Mouse (Mus musculus) liver, postnatal 0 days (tissue): Measurements from ENCODE around the gene Poll. TPM values are rescaled to one million over a fixed set of nuclear protein-coding genes. Genes with fewer than 3 reads are reported as not detected.

ENCODE experiments used
- ATAC-seq: fragments of 200-750 bp; cut with Nextera tagmentation; 2 replicates; pipeline ENCODE4 v1.8.0; 2017; ENCODE audit warnings: mild to moderate bottlenecking, moderate library complexity
- DNase-seq: peaks from one replicate; pipeline ENCODE4 v3.0.0-alpha.2; 2016
- H3K27ac ChIP-seq: fragments of 300-500 bp; sonication (generic); 2 replicates; pipeline ENCODE4 v1.5.1; 2014; ENCODE audit warnings: antibody characterized with exemption, moderate library complexity, mild to moderate bottlenecking, low read depth
- H3K27me3 ChIP-seq: fragments of 300-500 bp; sonication (generic); 2 replicates; pipeline ENCODE4 v1.6.1; 2014; ENCODE audit warnings: low read length, control low read depth, mixed read lengths; ENCODE audit not compliant: insufficient read depth
- H3K36me3 ChIP-seq: fragments of 300-500 bp; sonication (generic); replicated peaks from 2 replicates; pipeline ENCODE4 v1.6.1; 2014; ENCODE audit warnings: mild to moderate bottlenecking, control low read depth, low read length, moderate library complexity, mixed read lengths; ENCODE audit not compliant: insufficient read depth
- H3K4me1 ChIP-seq: fragments of 300-500 bp; sonication (generic); 2 replicates; pipeline ENCODE4 v1.6.1; 2014; ENCODE audit warnings: antibody characterized with exemption, mild to moderate bottlenecking, control low read depth; ENCODE audit not compliant: insufficient read depth
- H3K4me2 ChIP-seq: fragments of 300-500 bp; sonication (generic); 2 replicates; pipeline ENCODE4 v1.6.1; 2014; ENCODE audit warnings: low read depth, mild to moderate bottlenecking, low read length, moderate library complexity, mixed read lengths
- H3K4me3 ChIP-seq: fragments of 300-500 bp; sonication (generic); 2 replicates; pipeline ENCODE4 v1.5.1; 2014; ENCODE audit warnings: low read depth, low read length
- H3K9ac ChIP-seq: fragments of 300-500 bp; sonication (generic); replicated peaks from 2 replicates; pipeline ENCODE4 v1.6.1; 2014; ENCODE audit warnings: mild to moderate bottlenecking, moderate library complexity
- H3K9me3 ChIP-seq: fragments of 300-500 bp; sonication (generic); 2 replicates; pipeline ENCODE4 v1.6.1; 2016; ENCODE audit warnings: mild to moderate bottlenecking, control low read depth, low read length, mixed read lengths
- CTCF ChIP-seq: sonication (generic); IDR thresholded peaks from 2 replicates; pipeline ENCODE4 v1.5.1; 2016; ENCODE audit warnings: antibody characterized with exemption, low read depth
- EP300 ChIP-seq: IDR thresholded peaks from 2 replicates; pipeline ENCODE4 v1.6.1; 2016; ENCODE audit warnings: antibody characterized with exemption, low read depth, mild to moderate bottlenecking
- WGBS: fragments of 180-500 bp; shearing (Covaris S2); extraction: QIAGEN DNeasy Blood & Tissue Kit; methylation state at CpG from one replicate; pipeline ENCODE4 v1.1.7; 2014; ENCODE audit not compliant: insufficient replicate concordance; 5-methylcytosine and 5-hydroxymethylcytosine counted together
- polyA plus RNA-seq: library from polyadenylated mRNA; unstranded; fragments of >200 nt; fragmentation: Nextera tagmentation; extraction: Ambion mirVana; gene quantifications from 2 replicates; pipeline ENCODE4 v1.2.1, GENCODE M21; 2015

Poll gene
- polyA plus RNA-seq, 1 experiment from 2014 or later: 3.4 TPM

- TF ChIP-seq CTCF (no peak), EP300 (no peak)
- WGBS: 40% methylated on average over 3 of the region's 3 CpGs
- Histone ChIP-seq H3K27ac (no peak overlapping the region), H3K27me3 (peaks cover 22% of the 10 kb centered on the region), H3K36me3 (no peaks in the 10 kb centered on the region), H3K9me3 (no peaks in the 10 kb centered on the region), H3K4me2 (peak overlapping the region; percentile 74), H3K4me3 (peak overlapping the region; percentile 39; the same call in 1 of the 2 replicates), H3K4me1 (peaks cover 17% of the 10 kb centered on the region), H3K9ac (no peak overlapping the region)
- ATAC-seq (no peak), DNase-seq (no peak)
Measured at GRCm38 (mm10) chr19:45542061-45542460, 18.3 kb downstream of the Poll start.

- DNase-seq (peak; percentile 63), ATAC-seq (peak; percentile 22; the same call in 1 of the 2 replicates)
- H3K27ac ChIP-seq: peak overlapping the region; percentile 8; the same call in 1 of the 2 replicates
- TF ChIP-seq CTCF (no peak), EP300 (no peak)
- H3K4me2 ChIP-seq: peak overlapping the region; percentile 74
- WGBS: under 1% methylated on average over 27 of the region's 58 CpGs
- H3K27me3 ChIP-seq: peaks cover 21% of the 10 kb centered on the region
- H3K4me3 ChIP-seq: peak overlapping the region; percentile 39
- no peaks in the 10 kb centered on the region for H3K36me3 ChIP-seq
- peaks cover 17% of the 10 kb centered on the region for H3K4me1 ChIP-seq
- H3K9ac ChIP-seq: no peak overlapping the region; the same call in 1 of the 2 replicates
- no peaks in the 10 kb centered on the region for H3K9me3 ChIP-seq
Measured at GRCm38 (mm10) chr19:45541409-45542041, 18.8 kb downstream of the Poll start.

DNA sequence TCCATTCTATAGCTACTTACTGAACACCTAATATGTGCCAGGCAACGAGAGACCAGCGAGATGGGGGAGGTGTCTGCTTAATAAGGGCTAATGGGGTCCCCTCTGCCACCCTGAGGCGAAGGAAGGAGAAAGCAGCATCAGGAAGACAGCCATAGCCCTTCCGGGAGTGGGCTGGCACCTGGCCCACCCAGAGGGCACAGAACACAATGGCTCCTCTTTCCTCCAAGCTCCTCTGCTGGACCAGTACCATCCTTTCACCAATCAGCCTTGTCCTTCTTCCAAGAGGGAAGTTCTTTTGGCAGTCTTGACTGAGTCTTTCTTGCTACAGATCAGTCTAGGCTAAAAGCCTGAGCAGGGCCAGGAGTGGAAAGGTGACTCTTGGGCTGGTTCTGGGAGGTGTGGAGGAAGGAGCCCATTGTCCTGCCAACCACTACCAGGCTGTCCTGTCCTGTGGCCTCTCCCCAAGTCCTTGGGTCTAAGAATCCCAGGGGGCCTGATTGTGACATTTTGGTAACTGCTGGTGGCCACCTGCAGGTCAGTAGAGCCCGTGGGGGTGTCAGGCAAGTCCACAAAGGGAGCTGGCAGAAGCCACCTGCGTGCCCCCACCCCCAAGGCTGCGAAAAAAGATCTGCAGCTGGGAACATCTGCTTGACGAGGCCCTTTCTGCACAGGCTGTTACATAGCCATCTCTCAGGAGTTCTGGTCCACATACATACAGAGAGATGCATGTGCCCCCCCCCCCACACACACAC is 19.5 kb downstream of the Poll start:
- no peak for ATAC-seq
- TF ChIP-seq EP300: no peak
- no peak for TF ChIP-seq CTCF
- peaks cover 17% of the 10 kb centered on the region for H3K4me1 ChIP-seq
- peaks cover 21% of the 10 kb centered on the region for H3K27me3 ChIP-seq
- H3K9me3 ChIP-seq: no peaks in the 10 kb centered on the region
- WGBS: 39% methylated on average over 8 of the region's 8 CpGs
- peak overlapping the region; percentile 74 for H3K4me2 ChIP-seq
- H3K4me3 ChIP-seq: peak overlapping the region; percentile 39; the same call in 1 of the 2 replicates
- peak; percentile 49 for DNase-seq
- no peak overlapping the region for H3K9ac ChIP-seq
- H3K36me3 ChIP-seq: no peaks in the 10 kb centered on the region
- H3K27ac ChIP-seq: no peak overlapping the region; the same call in 1 of the 2 replicates

DNA sequence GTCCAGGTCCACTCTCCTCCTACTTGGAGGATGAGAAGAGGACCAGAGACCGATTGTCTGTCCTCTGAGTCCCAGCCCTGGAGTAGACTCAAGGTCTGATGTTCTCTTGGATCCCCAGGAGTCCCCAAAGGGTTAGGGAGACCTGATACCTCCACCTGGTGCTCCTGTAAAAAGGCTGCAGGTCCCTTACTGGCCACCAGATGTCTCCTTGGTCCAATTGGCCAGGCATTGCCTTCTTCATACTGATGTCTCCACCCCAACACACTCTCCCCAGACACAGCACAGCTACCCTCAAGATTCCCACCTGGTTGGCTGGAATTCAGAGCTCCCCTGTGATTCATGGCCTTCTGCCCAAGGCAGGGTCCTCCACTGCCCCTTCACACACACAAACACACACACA is 22.8 kb downstream of the Poll start:
- peak; percentile 70 for DNase-seq

DNA sequence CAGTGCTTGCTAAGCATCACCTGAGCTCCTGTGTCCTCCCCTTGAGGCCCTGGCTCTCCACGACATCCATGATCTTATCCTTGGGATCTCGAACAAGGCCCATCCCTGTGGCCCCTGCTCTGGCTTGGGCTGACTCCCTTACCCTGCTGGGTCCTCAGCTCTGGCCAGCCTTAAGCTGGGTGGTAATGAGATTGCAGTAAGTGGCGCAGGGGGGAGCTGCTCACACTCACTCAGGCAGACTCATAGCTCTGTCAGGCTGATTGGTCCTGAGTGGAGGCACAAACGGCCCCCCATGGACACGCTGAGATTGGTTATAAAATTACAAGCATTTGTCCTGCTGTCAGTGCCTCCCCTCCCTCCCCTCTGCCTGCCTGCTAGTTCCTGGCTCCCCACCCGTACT is 24.4 kb downstream of the Poll start:
- ATAC-seq: no peak
- TF ChIP-seq CTCF: no peak
- no peak for TF ChIP-seq EP300
- WGBS: 56% methylated on average over 6 of the region's 6 CpGs
- no peaks in the 10 kb centered on the region for H3K9me3 ChIP-seq
- H3K27ac ChIP-seq: no peak overlapping the region
- peaks cover 3% of the 10 kb centered on the region; the same call in 1 of the 2 replicates for H3K27me3 ChIP-seq
- no peak overlapping the region for H3K9ac ChIP-seq
- DNase-seq: no peak
- H3K36me3 ChIP-seq: no peaks in the 10 kb centered on the region
- peaks cover 5% of the 10 kb centered on the region; the same call in 1 of the 2 replicates for H3K4me1 ChIP-seq
- no peak overlapping the region for H3K4me2 ChIP-seq
- H3K4me3 ChIP-seq: no peak overlapping the region

More for the DNA sequence above, 22.8 kb downstream of the Poll start:
- H3K27ac ChIP-seq: no peak overlapping the region
- H3K9me3 ChIP-seq: no peaks in the 10 kb centered on the region
- no peak overlapping the region for H3K4me2 ChIP-seq
- TF ChIP-seq CTCF (peak; percentile 84), EP300 (no peak)
- WGBS: 56% methylated on average over 1 of the region's 1 CpGs
- H3K9ac ChIP-seq: no peak overlapping the region
- peaks cover 12% of the 10 kb centered on the region for H3K4me1 ChIP-seq
- peaks cover 13% of the 10 kb centered on the region for H3K27me3 ChIP-seq
- 0 out of 2 replicates have a peak, but pooled peaks have one; percentile 46 for ATAC-seq
- no peak overlapping the region for H3K4me3 ChIP-seq
- no peaks in the 10 kb centered on the region for H3K36me3 ChIP-seq

DNA sequence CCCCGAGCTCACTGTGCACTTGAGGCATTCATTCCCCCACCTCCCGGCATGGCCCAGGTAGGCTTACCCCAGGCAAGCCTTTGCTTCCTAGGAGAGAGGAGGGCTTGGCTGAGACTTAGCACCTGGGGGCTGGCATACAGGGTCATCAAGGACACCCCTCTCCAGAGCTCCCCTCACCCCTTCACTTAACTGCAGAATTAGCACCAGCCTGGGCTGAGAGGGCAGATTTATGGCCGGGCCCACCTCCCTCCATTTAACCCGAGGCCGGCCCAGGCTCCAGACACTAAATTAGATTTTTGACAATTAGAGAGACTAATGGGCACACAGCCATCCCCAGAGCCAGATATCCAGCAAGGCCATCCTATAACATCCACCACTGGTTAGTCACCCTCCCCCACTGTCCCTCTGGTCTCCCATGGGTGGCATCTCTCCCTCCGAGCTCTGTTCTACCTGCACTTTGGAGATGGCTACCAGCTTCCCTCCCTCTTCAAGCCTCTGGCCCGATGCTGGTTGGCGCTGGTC is 25.1 kb downstream of the Poll start:
- H3K9ac ChIP-seq: no peak overlapping the region
- TF ChIP-seq EP300 (no peak), CTCF (no peak)
- H3K27me3 ChIP-seq: no peaks in the 10 kb centered on the region; the same call in 1 of the 2 replicates
- H3K4me3 ChIP-seq: no peak overlapping the region
- no peak for DNase-seq
- ATAC-seq: no peak
- peaks cover 5% of the 10 kb centered on the region; the same call in 1 of the 2 replicates for H3K4me1 ChIP-seq
- H3K4me2 ChIP-seq: no peak overlapping the region
- H3K9me3 ChIP-seq: no peaks in the 10 kb centered on the region
- H3K27ac ChIP-seq: no peak overlapping the region
- no peaks in the 10 kb centered on the region for H3K36me3 ChIP-seq
- 75% methylated on average over 8 of the region's 8 CpGs for whole genome bisulfite sequencing
